Mouse (Mus musculus): ENCODE results near the gene Cyp8b1.

The Cyp8b1 gene

DNA sequence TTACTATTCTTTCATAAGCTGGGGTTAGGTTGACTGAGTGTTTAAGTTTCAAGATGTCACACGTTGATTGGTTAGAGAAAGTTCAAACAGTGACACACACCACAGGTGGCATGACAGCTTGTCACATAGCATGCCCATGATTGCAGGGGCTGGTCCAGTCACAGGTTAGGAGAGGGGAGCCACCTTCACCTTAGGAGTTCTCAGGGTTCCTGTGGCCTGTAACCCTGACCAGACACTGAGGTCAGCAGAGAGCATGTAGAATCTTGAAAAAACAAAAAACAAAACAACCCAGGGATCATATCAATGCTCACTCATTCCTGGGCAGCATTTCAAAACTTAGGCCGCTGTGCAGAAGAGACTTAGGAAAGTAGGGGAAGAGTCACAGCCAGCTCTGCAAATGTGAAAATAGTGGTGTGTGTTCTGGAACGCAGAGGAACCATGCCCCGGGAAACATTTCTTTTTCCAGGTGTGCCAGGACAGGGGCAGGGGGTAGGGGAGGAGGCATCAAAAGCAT lies 26.1 kb downstream of the Cyp8b1 start:
- no peak for DNase-seq

DNA sequence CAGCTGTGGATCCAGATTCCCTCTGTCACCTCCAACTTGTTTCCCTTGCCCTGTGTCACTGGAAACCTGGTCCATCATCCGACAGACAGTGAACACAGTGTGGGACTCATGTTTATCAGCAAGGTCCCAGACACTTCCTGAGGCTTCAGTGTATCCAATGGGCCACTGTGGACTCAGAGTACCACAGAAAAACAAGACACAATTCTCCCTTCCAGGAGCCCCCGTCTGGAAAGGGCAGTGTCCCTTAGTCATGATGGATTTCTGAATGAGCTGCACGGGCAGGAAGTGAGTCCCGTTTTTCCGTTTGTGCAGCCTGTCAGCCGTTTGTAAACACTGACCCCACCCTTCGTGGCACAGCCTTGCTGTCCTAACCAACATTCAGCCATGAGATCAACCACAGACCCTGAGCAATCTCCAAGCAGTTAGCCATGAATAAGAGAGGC lies 34.1 kb downstream of the Cyp8b1 start:
- peak; percentile 26 for DNase-seq

DNA sequence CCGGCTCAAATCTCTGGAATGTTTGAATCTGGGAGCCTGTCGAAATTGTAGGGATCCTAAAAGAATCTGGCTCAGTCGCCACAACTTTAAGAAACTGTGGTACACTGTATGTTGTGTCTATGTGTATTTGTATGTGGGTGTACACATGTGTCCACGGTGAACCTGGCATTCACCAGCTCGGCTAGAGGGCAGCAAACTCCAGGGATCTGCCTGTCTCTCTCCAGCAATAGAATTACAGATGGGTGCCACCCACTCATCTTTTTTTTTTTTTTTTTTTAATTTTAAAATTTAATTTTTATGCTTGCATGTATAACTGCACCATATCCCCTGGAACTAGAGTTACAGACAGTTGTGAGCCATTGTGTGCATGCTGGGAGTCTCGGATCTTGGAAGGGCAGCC lies 34.8 kb downstream of the Cyp8b1 start:
- DNase-seq: no peak

DNA sequence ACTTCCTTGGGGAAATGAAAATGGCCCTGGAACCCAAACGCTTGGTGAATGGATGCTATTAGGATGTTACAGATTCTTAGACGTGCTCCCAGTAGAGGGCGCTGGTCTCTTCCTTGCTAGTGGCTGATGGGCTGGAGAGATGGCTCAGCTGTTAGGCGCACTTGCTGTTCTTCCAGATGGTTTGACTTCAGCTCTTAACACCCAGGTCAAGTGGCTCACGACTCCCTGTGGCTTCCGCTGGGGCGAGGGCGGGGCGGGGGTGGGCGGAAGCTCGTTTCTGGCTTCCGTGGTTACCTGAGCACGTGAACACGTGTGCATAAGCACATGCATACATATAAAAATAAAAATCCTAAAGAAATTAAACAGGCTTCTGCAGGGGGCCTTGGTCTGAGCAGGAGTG lies 35.3 kb downstream of the Cyp8b1 start:
- DNase-seq: peak; percentile 78

DNA sequence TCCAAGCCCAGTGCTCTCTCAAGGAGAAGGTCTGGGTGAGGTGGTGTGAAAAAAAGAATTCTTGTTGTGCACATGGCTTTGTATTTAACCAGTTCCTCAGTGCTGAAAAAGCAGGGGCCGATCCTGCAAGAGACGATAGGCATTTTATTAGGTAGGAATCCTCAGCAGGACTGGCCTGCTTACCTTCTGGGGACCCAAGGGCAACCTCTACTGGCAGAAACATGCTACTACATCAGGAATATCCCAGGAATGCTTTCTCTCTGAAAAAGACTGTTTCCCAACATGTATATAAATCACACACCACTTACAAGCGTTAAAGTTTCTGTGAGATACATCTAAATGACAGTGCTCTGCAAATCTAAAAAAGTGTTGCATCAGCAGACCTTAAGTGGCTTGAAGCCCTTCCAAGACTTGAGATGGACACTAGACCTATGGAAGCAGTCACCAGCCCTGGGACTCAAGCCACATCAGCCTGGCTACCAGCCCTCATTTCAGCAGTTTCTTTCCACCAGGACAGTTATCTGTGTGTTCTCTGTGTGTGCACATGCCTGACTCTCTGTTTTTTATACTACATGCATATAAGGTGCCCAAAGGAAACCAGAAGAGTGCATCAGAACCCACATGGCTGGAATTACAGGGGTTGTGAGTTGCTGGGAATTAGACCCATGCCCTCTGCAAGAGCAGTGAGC lies 38.9 kb downstream of the Cyp8b1 start:
- DNase-seq: peak; percentile 79

DNA sequence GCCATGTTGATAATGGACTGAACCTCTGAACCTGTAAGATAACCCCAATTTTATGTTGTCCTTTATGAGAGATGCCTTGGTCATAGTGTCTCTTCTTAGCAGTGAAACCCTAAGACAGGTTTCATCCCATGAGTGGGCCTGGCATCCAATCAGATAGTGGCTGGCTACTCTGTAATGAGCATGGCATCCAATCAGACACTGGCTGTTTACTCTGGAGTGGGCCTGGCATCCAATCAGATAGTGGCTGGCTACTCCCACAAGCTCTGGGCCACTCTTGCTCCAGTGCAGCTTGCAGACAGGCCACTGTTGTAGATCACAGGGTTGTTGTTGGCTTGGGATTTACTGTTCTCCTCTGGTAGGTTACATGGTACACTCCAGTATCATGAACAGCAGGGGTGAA lies 42.5 kb downstream of the Cyp8b1 start:
- no peak for DNase-seq

DNA sequence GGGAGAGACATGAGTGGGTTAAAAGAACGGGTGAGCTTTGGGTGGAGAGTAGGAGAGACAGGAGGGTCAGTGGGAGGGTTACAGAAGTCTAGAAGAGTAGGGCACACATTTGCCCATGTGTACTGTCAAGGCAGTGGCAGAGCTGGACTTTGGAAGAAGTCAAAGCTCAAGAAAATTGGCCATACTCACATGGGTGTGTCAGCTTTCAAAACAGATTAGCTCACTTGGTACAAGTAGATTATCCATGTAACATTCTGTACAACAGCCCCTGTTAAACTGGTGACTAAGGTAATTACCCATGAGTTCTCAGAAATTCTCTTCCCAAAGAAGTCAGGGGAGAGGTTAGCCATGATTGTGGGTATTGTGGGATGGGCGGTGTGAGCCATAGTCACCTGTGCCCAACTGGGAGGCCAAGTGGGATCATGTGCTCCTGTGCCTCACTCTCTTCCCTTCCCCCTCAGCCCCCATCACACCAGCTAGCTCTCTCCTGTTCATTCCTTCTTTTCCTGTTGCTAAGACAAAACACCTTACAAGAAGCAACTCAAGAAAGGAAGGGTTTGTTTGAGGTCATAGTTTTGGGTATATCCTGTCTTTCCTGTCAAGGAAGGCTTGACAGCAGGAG lies 43.9 kb downstream of the Cyp8b1 start:
- no peak for DNase-seq

DNA sequence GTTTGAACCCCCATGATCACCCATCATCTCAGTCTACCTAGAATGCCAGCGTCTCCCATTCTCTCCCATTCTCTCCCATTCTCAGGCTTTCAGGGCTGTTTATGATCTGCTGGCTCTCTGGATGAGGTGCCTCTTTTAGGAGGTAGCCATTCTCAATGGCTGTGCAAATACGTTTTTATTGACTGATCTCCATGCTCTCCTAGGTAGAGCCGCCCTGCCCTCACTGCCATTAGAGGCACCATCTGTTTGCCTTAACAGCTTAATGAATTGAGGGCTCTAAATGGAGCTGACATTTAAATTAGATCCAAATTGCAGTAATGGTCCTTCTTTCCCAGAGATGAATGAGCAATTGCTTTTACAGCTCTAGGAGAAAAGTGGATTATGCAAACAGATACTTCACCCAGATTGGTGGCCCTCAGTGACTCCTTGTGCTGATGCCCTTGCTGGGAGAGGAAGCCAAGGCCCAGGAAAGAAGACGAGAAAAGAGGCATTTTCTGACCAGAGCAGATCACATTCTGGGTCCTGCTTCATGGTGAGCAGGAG lies 46.1 kb downstream of the Cyp8b1 start:
- no peak for DNase-seq

DNA sequence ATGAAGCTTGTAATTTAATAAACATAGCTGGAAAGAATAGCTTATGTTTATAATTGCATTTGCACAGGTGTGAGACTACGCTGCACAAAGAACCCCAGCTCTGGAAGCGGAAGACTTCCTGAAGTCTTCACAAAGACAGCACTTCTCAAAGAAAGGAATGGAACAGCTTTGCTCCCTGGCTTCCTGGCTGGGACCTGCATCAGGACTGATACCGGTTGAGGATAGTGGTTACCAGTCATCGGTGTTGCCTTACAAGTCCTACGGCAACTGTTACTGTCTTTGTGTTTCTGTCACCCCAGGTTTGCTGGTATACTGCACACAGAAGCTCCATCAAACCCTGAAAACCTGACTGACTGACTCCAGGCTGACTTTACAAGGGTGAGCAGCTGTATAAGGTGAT lies 46.7 kb downstream of the Cyp8b1 start:
- no peak for DNase-seq

DNA sequence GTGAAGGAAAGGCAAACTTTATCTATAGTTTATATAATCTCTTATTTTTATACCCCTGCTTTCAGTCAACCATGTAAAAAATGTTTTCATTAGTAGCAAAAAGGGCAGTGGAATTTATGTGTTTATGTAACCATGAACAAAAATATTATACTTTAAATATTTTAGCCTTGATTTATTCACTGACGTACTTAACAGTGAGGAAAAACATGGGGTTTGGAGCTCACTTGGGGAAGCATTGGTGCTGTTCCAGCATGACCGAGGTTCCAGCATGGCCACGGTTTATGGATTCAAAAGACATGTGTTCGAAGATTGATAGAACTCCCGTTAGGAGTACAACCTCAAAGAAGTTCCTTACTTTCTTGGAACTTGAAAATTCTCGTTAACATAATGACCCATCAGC lies 47.9 kb downstream of the Cyp8b1 start:
- DNase-seq: peak; percentile 51

DNA sequence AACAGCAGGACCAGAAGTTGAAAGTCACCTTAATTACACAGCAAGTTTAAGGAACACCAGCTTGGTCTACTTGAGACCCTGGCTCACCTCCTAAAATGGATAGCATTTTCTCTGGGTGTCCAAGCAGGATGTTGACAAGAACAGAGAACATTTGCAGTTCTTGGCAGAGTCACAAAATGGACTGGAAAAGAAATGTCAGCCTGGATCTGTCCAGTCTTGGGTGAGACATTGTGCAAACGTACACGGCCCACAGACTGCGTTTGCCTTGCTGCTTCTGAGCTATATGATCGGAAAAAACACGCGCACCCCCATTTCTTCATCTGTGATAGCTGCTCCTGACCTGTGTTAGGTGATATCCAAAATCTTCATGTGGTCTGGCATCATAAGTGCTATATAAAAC lies 48.5 kb downstream of the Cyp8b1 start:
- peak; percentile 64 for DNase-seq

DNA sequence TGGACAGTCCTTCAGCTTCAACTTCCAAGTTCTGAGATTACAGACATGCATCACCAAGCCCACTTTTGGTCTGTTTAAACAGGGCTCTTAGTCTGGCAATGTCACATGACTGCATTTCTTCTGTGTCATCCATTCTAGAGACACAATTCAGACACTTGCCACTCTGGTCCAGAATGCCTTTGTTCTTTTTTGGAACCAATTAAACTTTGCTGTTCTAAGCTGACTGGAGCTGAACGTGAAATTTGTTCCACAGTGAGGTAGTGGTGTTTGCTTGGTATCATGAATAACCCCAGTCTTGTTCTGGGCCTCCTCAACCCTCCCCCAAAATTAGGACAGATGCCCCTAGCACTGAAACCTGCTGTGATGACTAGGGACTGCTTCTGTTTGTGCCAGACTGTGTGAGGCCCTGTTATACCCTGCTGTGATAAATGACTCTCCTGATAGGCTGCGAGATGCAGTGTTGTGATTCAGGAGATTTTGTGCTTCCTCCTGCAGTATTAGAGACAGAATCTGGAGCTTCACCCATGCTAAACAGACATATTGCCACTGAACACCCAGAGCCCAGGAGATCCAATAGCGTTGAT lies 50.6 kb downstream of the Cyp8b1 start:
- no peak for DNase-seq

DNA sequence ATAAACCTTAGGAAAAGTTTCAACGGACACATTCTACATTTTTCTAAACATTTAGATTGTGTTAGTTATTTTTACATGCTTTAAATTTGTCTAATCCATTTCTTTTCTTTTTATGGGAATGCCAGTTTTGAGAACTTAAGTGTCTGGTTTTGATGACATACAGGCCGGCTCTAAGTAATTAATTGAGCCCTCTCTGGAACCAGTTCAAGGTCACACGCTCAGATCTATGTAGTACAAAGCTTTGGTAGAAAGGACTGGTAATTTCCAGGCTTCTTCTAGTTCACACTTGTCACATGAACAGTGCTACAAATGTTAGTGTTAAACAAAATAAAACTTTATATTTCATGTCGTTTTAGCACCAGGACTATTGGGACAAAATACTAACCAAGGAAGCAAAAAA lies 51.3 kb downstream of the Cyp8b1 start:
- DNase-seq: no peak
